Mouse (Mus musculus) left cerebral cortex, adult 8-10 months (tissue): ENCODE results near the gene Usp29. TPM values are rescaled to one million over a fixed set of nuclear protein-coding genes. Genes with fewer than 3 reads are reported as not detected.
"Not testable (repeated sequence)": the region's sequence is repeated elsewhere in the genome, so short reads cannot be mapped to it uniquely, and the experiment has no call there.

ENCODE experiments used
- DNase-seq, 2 experiments: peaks; one replicate each; pipeline ENCODE4 v3.0.0; 2022; ENCODE audit warnings: low spot score in 2 of 2
- total RNA-seq, 4 experiments: library from RNA; stranded (reverse); gene quantifications; 2 replicates each; pipeline ENCODE4 v1.2.4; 2022

Gene Usp29
- total RNA-seq, 4 experiments from 2014 or later, result 45.1 to 54.2 (median 45.9) TPM

DNA sequence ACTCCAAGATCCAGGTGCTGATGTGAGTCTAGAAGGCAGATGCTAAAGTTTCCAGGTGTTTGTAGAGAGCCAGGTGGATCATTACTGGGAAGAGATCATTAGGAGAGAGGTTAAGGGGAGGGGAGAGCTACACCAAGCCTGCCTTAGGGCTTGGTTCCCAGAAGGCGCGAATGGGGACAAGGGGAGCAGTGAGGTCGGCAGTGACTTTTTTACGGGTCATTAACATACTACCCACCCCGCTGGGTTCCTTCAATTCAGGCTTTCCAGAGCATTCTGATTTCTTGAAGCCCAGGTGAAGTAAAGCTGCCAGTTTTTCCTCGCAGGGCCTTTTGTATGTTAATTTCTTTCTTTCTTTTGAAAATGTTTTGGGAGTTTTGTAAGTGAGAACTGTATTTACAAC is 29.8 kb downstream of the Usp29 start:
- no peak for DNase-seq

DNA sequence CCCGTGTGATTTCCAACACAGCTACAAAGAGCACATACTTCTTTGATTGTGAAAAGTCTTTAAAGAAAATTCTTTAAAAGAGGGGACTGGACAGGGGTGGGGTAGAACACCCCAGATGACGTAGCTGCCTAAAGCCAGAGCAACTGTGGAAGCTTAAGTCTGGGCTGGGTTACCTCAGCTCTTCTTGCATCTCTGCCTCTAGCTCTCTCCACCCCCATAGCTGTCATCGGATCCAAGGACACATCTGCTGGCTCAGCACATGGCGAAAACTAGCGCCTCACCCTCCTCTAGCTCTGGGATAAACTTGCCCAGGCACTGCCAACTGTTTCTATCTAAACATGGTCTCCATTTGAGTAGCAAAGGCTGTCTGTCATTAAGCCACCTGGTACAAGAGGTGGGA is 34.9 kb downstream of the Usp29 start:
- no peak for DNase-seq

DNA sequence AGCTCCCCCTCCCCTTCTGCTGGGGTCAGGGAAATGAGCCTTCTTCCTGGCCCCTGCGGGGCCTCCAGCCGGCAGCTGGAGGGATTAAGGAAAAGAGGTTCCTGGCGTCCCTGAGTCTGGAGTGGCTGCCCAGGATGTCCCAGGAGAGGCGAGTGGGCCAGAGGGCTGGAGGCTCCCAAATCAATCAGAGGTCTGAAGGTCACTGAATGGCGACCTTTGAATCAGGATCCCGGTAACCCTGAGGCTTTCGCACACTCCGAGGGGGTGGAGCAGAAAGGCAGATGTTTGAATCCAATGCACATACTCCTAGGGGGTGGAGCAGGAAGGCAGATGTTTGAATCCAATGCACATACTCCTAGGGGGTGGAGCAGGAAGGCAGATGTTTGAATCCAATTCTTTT is 39.9 kb downstream of the Usp29 start:
- DNase-seq, result no peak

DNA sequence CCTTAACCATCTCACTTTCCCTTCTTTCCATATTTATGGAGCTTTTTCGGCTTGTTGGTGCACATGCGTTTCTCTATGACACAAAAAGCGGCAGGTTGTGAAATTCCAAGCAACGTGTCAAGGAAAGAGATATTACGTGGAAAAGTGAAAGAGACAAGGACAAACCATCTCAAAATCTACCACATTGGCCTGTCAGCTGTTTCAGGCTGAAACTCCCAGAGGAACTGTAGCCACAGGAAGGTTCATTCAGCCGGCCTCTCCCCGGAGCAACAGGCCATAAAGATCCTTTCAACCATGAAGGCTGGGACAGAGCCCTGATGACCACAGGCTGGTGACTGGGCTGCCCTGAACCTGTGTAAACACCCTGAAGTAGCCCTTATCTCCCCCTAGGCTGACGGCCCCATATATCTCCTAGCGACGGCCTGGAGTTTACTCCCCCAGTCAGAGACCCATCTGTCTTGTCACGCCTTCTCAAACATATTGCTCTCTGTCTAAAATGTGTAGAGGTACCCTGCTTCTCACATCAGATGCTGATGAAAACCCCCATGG is 43.6 kb downstream of the Usp29 start:
- DNase-seq, result not testable (repeated sequence)

DNA sequence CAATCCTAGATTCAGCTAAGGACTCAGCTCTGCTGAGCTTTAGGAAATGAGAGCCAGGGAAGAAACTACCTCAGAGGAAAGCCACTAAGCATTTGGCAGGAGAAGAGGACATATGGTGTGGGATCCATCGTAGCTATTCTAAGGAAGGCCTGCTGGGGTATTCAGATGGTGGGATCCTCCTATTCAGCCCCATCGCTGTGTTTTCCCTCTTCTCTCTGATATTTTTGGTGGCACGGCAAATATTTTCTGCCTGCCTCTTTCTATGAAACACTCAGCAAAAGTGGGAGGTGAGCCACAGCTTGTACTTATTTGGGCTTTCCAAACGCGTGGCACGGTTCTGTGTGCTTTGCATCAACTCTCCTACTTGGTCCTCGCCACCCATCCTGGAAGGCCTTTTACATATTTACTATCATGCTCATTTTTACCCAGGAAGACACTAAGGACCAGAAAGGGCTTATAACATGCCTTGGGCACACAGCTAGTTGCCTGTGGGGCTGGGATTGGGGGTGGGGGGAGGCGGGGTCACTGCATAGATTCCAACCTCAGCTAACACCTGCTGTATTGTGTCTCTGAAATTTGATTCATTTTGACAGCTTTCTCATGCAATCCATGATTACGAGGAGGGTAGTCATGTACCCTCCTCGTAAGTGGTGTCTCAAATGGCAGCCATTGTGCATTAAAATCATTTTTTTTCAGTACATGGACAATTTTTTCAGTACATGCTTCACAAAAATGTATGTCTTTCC is 46.1 kb downstream of the Usp29 start:
- DNase-seq, result peak; percentile 5 to 80

DNA sequence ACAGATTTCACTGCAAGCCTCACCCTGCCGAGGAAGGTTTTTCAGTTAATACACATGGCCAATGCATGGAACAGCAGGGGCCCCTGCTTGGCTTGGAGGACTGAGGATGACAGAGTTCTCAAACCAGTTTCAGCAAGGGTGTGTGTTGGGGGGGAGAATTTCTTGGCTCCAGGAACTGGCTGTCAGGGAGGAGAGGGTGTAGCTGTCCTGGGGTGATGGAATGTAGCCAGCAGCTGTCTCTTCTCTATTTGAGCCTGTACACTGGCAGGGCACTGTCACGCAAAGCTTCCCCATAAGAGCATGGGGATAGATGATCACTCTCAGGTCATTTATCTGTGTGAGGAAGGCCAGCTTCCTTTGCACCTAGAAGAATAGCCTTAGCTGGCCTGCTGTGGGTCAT is 46.7 kb downstream of the Usp29 start:
- no peak for DNase-seq

DNA sequence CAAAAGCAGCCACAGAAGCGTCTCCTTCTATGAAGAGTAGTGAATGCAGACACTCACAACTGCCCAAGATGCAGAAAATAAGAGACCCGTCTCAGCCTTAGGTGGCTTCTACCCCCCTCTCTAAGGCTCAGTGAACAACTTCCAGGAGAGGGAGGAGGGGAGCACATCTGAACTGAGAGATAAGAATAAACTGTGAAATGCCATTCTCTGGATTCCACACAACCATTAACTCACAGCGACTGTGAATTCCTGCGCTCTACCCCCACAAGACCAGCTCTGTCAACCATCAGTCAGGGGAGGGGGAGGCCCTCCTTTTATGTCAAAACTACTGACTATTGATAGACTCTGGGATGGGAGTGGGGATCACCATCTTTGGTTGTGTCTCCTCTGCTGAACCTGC is 47.3 kb downstream of the Usp29 start:
- no peak for DNase-seq

DNA sequence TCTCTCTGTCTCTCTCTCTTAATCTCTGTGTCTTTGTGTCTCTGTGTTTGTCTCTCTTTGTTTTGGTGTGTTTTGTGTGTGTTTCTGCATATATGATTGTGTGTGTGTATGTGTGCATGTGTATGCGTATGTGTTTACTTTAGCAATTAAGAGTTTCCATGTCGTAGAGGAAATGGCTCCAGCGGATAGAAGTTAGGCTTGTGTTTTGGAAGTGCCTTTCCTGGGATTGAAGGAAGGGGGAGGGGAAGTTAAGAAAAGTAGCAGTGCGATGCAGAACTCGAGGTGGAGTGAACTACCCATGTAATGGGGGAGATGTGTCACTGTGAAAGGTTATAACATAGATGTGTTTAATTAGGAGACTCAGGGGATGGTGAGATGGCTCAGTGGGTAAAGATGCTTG is 48.8 kb downstream of the Usp29 start:
- no peak for DNase-seq

DNA sequence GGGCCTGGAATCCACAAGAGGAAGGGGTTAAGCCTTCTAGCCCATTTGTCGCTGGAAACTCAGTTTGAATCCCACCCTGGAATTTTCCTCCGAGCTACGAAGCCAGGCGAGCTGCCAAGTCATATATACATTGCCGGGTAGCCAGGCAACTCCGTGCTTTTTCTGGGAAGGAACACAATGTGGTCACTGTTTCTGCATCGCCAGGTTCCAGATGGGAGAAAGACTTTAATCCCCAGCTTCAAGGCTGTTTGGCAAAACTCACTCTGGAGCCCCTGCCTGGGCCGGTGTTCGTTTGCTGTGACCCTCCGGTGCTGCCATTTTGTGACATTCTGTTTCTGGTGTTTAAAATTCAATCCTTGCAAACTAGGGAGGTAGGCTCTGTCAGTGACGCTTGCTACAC is 51.2 kb downstream of the Usp29 start:
- DNase-seq, result no peak

DNA sequence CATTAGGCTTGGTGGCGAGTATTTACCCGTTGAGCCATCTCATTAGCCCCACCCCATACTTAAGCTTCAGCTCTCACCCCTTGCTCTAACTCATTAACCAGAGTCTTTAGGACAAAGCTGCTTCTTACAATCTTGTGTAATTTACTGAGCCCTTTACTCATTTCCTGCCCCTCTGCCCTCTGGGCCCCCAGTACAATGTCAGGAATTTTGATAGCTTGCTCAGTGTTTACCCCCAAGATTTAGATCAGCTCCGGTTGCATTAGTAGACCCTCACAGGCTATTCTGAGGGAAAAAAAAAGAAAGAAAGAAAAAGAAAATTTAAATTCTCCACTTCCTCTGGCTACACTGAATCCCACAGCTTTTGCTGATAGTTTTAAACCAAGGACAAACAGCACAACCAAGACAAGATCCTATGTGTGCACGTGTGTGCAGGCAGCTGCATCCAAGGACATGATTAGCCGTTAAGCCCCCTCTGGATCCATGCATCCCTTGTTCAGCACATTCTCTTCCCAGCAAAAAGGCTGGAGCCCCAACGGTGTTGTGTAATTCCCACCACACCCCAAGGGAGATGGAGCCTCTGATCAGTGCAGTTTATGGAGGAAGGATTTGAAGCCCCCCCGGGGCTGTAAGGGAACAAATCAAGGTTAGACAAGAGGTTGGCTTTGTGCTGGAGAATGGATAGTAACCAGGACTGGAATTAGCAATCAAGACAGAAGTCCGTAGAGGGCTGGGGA is 54.1 kb downstream of the Usp29 start:
- DNase-seq, result no peak

DNA sequence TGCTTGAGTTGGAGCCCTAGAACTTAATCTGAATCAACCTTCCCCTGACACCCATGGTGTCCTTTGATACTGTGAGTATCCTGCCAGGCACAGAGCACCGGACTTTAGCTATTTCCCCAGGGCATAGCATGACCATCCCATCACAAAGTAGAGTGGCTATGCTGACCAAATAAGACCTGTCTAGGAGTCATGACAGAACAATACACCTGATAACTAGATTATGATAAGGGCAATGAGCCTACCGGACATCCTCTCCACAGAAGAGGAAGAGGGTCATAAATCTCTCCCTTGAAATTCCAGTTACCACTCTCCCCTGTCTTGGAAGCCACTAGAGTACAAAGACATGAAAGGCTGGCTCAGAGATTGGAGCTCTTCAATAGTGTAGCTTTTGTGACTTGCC is 56.6 kb downstream of the Usp29 start:
- no peak for DNase-seq

DNA sequence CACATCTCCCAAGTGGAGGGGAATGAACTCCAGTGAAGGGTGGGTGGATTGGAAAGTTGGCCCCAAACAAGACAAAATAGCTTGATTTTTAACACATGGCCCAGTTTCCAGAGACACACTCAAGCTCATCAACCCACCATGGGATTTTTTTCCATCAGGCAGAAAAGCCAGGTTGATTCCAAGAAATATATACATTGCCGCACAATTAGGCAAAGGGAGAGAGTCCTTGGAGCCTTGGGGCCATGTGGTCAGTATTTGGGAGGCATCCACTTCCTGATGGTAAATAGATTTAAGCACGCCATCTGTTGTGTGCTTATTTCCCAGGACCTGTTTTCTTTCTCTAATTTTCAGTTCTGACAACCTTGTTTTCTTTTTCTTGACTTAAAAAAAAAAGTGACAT is 57.7 kb downstream of the Usp29 start:
- no peak for DNase-seq

DNA sequence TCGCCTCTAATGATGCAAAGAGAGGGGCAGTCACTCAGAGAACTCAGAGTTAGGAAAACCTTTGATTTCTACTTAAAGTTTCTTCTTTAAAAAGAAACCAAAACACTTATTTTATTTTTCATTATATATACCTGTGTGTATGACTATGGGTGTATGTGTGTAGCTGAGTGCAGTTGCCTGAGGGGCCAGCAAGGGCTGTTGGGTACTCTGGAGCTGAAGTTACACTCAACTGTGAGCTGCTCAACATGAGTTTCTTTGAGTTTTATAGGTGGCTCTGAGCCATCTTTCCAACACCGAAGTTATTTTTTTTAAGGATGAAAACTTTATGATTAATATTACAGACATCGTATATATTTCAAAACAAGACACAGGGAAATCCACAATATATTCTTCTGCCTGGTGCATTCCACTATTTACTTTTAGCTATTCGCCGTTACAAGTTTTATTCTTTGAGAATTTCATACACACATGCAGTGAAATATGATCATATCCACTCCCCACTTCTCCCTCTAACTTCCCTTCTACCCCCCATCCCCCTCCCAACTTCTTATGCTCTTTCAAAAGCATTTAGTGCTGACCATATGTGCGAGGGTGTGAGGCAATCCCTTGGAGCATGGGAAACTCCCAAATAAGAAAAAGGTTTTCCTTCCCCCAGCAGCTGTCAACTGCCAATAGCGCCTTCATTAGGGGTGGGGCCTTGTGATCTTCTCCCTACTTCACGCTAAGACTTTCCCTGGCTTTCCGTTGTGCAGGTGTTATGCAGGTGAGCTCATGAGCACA is 61.1 kb downstream of the Usp29 start:
- no peak for DNase-seq

DNA sequence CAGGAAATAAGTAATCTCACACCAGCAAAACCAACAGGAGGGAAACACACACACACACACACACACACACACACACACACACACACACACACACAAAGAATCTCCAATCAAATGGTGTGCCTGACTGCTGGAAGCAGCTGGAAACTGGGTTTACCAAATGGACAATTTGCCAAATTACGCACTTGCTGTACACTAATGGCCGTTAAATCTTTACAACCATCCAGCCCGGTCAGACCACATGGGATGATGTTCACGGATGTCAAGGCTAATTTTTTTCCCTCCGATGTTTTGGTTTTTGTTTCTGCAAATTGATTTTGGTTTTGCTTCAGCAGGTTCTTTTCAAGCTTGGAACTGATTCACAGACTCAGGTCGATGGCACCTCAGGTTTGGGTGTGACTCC is 62.9 kb downstream of the Usp29 start:
- no peak for DNase-seq

DNA sequence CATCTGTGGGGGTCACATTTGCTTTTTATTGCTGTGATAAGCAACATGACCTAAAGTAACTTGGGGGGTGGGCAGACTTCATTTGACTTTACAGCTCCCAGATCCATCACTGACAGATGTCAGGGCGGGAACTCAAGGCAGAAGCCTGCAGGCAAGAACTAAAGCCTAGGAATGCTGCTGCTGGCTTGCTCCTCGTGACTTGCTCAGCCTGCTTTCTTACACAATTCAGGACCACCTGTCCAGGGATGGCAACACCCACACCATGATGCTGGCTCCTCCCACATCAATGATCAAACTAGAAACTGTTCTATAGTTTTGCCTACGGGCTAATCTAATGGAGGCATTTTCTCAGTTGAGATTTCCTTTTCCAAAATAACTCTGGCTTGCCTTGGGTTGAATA is 63.4 kb downstream of the Usp29 start:
- no peak for DNase-seq

DNA sequence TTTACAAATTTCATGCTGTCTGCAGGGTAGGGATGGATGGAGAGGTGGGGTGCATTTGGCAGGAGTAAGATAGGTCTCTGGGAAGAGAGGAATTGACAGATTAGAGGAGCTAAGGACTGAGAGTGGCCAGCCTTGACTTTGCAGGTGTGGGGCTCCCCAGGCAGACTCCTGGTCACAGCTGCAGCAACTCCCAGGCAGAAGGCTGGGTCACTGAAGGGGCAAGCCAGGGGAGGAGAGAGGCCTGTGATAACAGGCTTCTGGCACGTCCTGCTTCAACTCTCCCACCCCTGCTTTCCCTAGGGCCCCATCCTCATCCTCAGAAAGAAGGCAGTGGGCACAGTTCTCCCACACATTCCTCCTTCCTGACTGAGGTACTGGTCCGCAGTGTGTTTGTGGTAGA is 67.0 kb downstream of the Usp29 start:
- DNase-seq, result no peak

DNA sequence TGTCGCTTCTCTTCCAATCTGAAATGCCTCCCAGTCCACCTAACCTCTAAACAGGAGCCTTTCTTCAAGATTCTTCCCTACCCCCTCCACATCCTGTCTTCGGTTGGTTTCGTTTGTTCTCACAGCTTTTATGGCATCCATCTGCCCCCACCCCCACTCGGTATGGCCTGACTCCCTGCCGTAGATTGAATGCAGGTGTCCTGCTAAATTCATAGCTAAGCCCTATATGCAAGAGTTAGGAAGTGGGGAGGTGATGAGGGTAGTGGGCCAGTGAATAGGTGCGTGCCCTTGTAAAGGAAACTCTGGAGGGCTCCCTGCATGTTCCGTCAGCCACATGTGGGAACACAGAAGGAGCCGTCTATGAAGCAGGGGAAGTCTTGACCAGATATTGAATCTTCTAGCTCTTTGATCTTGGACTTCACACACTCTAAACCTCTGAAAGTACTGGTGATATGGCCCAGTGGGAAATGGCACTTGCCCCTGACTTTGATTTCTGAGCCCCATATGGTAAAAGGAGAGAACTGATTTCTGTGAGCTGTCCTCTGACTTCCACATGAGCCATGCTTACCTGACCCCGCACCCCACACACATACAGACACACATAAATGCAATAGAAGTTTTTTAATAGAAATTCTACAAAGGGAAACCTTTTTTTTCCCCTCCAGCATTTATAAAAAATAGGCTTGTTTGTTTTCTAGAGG is 68.9 kb downstream of the Usp29 start:
- no peak for DNase-seq

DNA sequence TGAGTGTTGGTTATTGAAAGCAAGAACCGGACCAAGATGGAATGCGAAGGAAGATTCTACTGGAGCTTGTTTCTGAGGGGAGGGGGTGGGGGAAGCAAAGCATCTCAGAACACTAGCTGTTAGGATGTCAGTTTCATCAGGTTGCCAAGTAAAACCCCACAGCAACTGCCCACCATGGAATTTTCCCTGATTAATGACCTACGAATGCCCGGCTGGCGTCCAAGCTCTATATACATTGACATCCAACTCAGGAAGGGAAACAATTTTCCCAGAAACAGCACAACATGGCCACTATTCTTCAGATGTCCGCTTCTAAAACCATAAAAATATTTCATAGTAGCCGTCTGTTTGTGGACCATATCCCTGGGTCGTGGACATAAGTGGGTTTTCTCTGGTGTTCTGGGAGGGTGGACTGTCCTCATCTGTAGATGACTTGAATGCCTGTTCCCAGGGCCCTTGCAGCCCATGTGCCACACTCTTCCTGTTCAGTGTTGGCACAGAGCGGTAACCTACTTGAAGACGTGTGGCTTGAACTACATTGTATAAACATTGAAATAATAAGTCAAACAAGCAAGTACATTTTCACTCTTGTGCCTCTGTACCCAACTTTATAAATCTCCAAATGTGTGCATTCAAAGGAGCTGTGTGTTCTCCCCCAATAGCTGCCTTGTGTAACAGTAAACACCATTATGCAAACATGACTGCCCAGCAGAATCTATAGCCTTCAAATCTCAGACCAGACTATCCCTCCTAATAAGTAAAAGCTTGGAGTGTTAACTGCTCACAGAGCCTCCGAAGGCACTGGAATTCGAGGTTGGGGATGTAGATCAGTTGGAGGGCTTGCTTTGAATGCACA is 70.4 kb downstream of the Usp29 start:
- DNase-seq, result no peak

DNA sequence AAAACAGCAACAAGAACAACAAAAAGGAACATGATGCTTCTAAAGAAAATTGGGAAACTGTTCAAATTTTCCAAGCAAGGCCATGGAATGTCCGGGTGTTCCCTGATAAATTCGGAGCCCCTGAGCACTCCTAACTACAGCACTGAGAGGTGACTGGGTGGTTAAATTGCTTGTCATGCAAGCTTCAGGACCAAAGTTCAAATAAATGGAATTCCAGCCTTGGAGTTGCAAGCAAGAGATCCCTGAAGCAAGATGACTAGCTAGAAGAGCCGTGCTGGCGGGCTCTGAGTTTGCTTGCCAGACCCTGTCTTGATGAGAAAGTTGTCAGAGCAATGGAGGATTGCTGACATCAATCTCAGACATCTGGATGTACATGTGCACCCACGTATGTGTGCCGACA is 71.3 kb downstream of the Usp29 start:
- no peak for DNase-seq

DNA sequence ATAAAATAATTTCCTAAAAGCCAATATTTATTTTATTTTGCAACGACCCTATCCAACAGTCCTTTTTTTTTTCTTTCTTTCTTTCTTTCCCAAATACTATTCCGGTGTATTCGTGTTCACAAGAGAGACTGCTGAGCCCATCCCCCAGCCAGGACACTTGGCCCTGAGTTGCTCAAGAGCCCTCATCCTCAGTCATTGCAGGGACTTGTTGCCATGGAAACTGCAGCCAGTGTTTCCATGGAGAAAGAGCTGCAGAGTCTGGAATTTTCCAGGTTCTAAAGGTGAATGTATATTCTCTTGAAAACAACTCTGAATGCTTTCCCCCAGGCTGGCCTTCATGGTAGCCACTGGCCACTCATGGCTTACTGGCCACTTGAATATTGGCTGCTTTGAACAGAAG is 80.2 kb downstream of the Usp29 start:
- peak in 1 of 2 experiments; percentile 68 for DNase-seq

DNA sequence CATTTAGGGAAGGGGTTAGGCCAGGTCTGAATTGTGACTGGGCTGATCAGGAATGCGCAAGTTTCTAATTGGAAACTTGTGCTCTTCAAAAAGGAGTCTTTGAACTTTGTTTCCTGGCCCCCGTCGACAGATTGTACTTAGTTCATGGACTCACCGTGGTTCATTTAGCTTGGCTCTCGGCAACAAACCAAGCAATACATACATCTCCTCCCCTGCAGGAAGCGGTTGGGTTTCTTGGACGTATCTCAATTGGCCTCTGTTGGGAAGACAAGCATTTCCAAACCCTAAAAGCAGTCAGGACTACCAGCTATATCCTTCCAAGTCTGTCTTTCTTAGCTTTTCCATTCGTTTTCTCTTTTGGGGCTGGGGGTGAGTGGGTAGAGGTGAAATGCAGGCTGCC is 84.6 kb downstream of the Usp29 start:
- no peak for DNase-seq
